Mouse (Mus musculus) embryonic facial prominence, embryonic 13.5 days (tissue): ENCODE results near the gene Prr13. TPM values are rescaled to one million over a fixed set of nuclear protein-coding genes. Genes with fewer than 3 reads are reported as not detected.

Experiments used
- ATAC-seq: fragments of 200-750 bp; cut with Nextera tagmentation; 2 replicates; pipeline ENCODE4 v1.8.0; 2017; ENCODE audit warnings: low read depth; ENCODE audit not compliant: insufficient number of reproducible peaks, insufficient read depth, low FRiP score, low TSS enrichment
- H3K27ac ChIP-seq: fragments of 300-500 bp; sonication (generic); 2 replicates; pipeline ENCODE4 v1.5.1; 2015; ENCODE audit warnings: moderate library complexity, mild to moderate bottlenecking, inconsistent platforms
- H3K27me3 ChIP-seq: fragments of 300-500 bp; sonication (generic); 2 replicates; pipeline ENCODE4 v1.6.1; 2015; ENCODE audit warnings: mild to moderate bottlenecking, inconsistent platforms
- H3K36me3 ChIP-seq: fragments of 300-500 bp; sonication (generic); 2 replicates; pipeline ENCODE4 v1.6.1; 2015; ENCODE audit warnings: mild to moderate bottlenecking, inconsistent platforms
- H3K4me1 ChIP-seq: fragments of 300-500 bp; sonication (generic); 2 replicates; pipeline ENCODE4 v1.6.1; 2015; ENCODE audit warnings: inconsistent platforms
- H3K4me2 ChIP-seq: fragments of 300-500 bp; sonication (generic); 2 replicates; pipeline ENCODE4 v1.6.1; 2015; ENCODE audit warnings: moderate library complexity, mild to moderate bottlenecking, inconsistent platforms
- H3K4me3 ChIP-seq: fragments of 300-500 bp; sonication (generic); 2 replicates; pipeline ENCODE4 v1.5.1; 2015; ENCODE audit warnings: mild to moderate bottlenecking, inconsistent platforms
- H3K9ac ChIP-seq: fragments of 300-500 bp; sonication (generic); 2 replicates; pipeline ENCODE4 v1.6.1; 2015; ENCODE audit warnings: mild to moderate bottlenecking, inconsistent platforms
- H3K9me3 ChIP-seq: fragments of 300-500 bp; sonication (generic); 2 replicates; pipeline ENCODE4 v1.6.1; 2016; ENCODE audit warnings: inconsistent platforms
- WGBS: fragments of 180-500 bp; shearing (Covaris S2); methylation state at CpG from one replicate; pipeline ENCODE4 v1.1.7; 2015; ENCODE audit warnings: mixed read lengths; 5-methylcytosine and 5-hydroxymethylcytosine counted together
- polyA plus RNA-seq: library from polyadenylated mRNA; unstranded; fragments of >200 nt; fragmentation: Nextera tagmentation; extraction: Ambion mirVana; gene quantifications from 2 replicates; pipeline ENCODE4 v1.2.1, GENCODE M21; 2015

Gene Prr13
- polyA plus RNA-seq, 1 experiment from 2014 or later, result 74.8 TPM

DNA sequence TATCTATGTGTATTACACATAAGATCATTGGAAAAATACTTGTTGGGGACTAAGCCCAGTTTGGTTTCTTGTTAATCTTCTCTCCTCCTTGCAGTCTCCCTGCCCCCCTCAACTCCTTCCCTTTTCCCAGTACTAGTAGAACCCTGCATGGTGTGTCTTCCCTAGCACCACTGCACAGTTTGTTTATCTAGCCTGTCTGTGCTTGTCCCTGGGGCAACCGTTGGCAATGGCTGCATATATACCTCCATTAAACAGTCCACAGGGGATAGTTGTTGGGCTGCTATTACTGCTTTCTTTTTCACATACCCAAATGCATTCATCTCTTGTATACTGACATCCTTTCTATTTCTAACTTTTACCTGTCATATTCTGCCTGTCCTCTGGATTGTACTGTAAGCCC, 28.8 kb downstream of the Prr13 start:
- H3K4me3 ChIP-seq, result no peak overlapping the region
- H3K9me3 ChIP-seq, result no peaks in the 10 kb centered on the region
- H3K36me3 ChIP-seq, result peaks cover 86% of the 10 kb centered on the region
- ATAC-seq, result no peak
- no peaks in the 10 kb centered on the region for H3K4me1 ChIP-seq
- H3K9ac ChIP-seq, result no peak overlapping the region
- H3K4me2 ChIP-seq, result no peak overlapping the region
- 67% methylated on average over 1 of the region's 1 CpGs for WGBS
- no peaks in the 10 kb centered on the region for H3K27me3 ChIP-seq
- no peak overlapping the region for H3K27ac ChIP-seq

GRCm38 (mm10) chr15:102498322-102498721, 39.5 kb downstream of the Prr13 start:
- H3K27ac ChIP-seq, result no peak overlapping the region
- no peak overlapping the region for H3K9ac ChIP-seq
- peaks cover 94% of the 10 kb centered on the region for H3K36me3 ChIP-seq
- no peak for ATAC-seq
- no peaks in the 10 kb centered on the region for H3K9me3 ChIP-seq
- WGBS, result 86% methylated on average over 3 of the region's 3 CpGs
- no peak overlapping the region for H3K4me2 ChIP-seq
- no peaks in the 10 kb centered on the region for H3K27me3 ChIP-seq
- no peak overlapping the region for H3K4me3 ChIP-seq
- H3K4me1 ChIP-seq, result no peaks in the 10 kb centered on the region

GRCm38 (mm10) chr15:102499370-102499769, 40.5 kb downstream of the Prr13 start:
- peaks cover 95% of the 10 kb centered on the region for H3K36me3 ChIP-seq

GRCm38 (mm10) chr15:102499851-102500250, 41.0 kb downstream of the Prr13 start:
- peaks cover 94% of the 10 kb centered on the region for H3K36me3 ChIP-seq
- H3K27ac ChIP-seq, result no peak overlapping the region
- H3K4me2 ChIP-seq, result no peak overlapping the region
- no peaks in the 10 kb centered on the region for H3K27me3 ChIP-seq
- 88% methylated on average over 6 of the region's 6 CpGs for WGBS
- no peak overlapping the region for H3K4me3 ChIP-seq
- no peak for ATAC-seq
- H3K4me1 ChIP-seq, result no peaks in the 10 kb centered on the region
- H3K9ac ChIP-seq, result no peak overlapping the region
- no peaks in the 10 kb centered on the region for H3K9me3 ChIP-seq

More at GRCm38 (mm10) chr15:102499370-102499769, 40.5 kb downstream of the Prr13 start:
- Histone ChIP-seq H3K4me2 (no peak overlapping the region), H3K4me1 (no peaks in the 10 kb centered on the region), H3K9ac (no peak overlapping the region), H3K27ac (no peak overlapping the region), H3K9me3 (no peaks in the 10 kb centered on the region), H3K27me3 (no peaks in the 10 kb centered on the region), H3K4me3 (no peak overlapping the region)
- 69% methylated on average over 3 of the region's 3 CpGs for WGBS
- ATAC-seq, result no peak

- no peaks in the 10 kb centered on the region for H3K4me1 ChIP-seq
- no peak; the same call in 1 of the 2 replicates for ATAC-seq
- H3K9ac ChIP-seq, result no peak overlapping the region
- no peaks in the 10 kb centered on the region for H3K27me3 ChIP-seq
- 82% methylated on average over 5 of the region's 5 CpGs for WGBS
- no peak overlapping the region for H3K27ac ChIP-seq
- H3K36me3 ChIP-seq, result peaks cover 94% of the 10 kb centered on the region
- no peak overlapping the region for H3K4me2 ChIP-seq
- H3K9me3 ChIP-seq, result no peaks in the 10 kb centered on the region
- no peak overlapping the region for H3K4me3 ChIP-seq
These were observed 41.7 kb downstream of the Prr13 start for GRCm38 (mm10) chr15:102500479-102500878.

DNA sequence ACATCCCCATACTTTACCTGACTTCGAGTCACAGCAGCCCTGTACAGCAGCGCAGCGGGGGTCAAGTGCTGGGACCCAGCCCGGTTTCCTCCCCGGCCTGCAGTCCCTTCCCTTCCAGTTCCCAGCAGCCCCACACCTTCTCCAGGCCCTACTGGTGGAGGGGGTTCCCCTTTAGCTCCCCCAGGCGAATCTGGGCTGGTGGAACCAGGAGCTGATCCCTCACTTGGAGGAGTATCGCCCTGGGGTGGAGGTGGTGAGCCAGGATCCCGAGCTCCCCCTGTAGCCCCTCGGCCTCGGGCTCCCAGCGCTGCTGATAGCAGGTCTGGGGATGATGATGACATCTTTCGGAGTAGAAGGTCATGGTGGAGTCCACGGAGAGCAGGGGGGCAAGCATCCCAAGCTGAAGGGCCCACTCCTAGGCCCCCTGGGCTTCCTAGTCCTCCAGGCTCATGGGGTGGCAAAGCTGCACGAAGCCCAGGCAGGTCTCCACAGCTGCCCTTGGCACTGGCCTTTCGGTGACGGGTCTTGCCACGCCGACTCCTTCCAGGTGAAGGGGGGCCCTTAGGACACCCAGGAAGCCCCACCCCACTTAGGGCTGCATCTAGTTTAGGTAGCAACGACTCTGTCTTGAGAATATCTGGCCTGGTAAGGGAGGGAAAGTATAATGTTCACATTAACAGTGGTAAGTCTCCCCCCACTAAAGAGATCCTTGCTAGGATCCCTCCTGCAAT, 42.4 kb downstream of the Prr13 start:
- no peak overlapping the region for H3K27ac ChIP-seq
- no peaks in the 10 kb centered on the region for H3K9me3 ChIP-seq
- H3K4me1 ChIP-seq, result no peaks in the 10 kb centered on the region
- peaks cover 94% of the 10 kb centered on the region for H3K36me3 ChIP-seq
- H3K4me2 ChIP-seq, result no peak overlapping the region
- H3K9ac ChIP-seq, result no peak overlapping the region
- H3K4me3 ChIP-seq, result no peak overlapping the region
- 86% methylated on average over 19 of the region's 19 CpGs for WGBS
- no peak for ATAC-seq
- no peaks in the 10 kb centered on the region for H3K27me3 ChIP-seq

GRCm38 (mm10) chr15:102502254-102502840, 43.5 kb downstream of the Prr13 start:
- ATAC-seq, result no peak
- Histone ChIP-seq H3K27ac (no peak overlapping the region), H3K9ac (no peak overlapping the region), H3K4me2 (no peak overlapping the region), H3K27me3 (no peaks in the 10 kb centered on the region), H3K4me1 (no peaks in the 10 kb centered on the region), H3K9me3 (no peaks in the 10 kb centered on the region), H3K4me3 (no peak overlapping the region), H3K36me3 (peaks cover 86% of the 10 kb centered on the region)
- 74% methylated on average over 9 of the region's 9 CpGs for WGBS

DNA sequence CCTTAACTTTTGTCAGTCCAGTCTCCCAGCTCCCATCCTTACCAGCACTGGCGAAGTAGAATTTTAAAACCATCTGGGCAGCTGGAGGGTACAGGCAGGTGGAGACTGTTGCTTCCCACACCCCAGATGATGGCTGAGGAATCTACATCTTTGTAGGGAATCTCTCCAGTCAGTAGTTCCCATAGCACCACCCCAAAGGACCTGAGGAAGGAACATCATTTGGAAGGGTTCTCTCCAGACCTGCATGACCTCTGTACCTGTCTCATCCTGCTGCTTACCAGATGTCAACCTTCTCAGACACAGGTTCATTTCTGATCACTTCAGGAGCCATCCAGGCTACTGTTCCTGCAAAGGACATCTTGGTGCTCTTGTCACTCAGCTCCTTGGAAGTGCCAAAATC, 44.6 kb downstream of the Prr13 start, which contains the start of gene Gm10337:
TSS of gene Gm10337 (plus strand) at position 276 of the 400 bp plus-strand sequence.
- H3K4me2 ChIP-seq, result no peak within 1 kb of the TSS
- no peak for ATAC-seq
- H3K4me3 ChIP-seq, result no peak within 1 kb of the TSS
- WGBS, result 88% methylated on average over 1 of the region's 1 CpGs
- H3K27me3 ChIP-seq, result no peaks in the 10 kb centered on the region
- peaks cover 81% of the 10 kb centered on the region for H3K36me3 ChIP-seq
- no peaks in the 10 kb centered on the region for H3K9me3 ChIP-seq
- no peak within 1 kb of the TSS for H3K9ac ChIP-seq
- H3K4me1 ChIP-seq, result no peaks in the 10 kb centered on the region
- no peak within 1 kb of the TSS for H3K27ac ChIP-seq

GRCm38 (mm10) chr15:102503924-102504782, 45.3 kb downstream of the Prr13 start:
- no peak for ATAC-seq
- peaks cover 77% of the 10 kb centered on the region for H3K36me3 ChIP-seq
- H3K27me3 ChIP-seq, result no peaks in the 10 kb centered on the region
- no peaks in the 10 kb centered on the region for H3K9me3 ChIP-seq
- H3K9ac ChIP-seq, result no peak overlapping the region
- H3K4me1 ChIP-seq, result no peaks in the 10 kb centered on the region
- 89% methylated on average over 9 of the region's 9 CpGs for WGBS
- H3K4me2 ChIP-seq, result no peak overlapping the region
- no peak overlapping the region for H3K27ac ChIP-seq
- no peak overlapping the region for H3K4me3 ChIP-seq

DNA sequence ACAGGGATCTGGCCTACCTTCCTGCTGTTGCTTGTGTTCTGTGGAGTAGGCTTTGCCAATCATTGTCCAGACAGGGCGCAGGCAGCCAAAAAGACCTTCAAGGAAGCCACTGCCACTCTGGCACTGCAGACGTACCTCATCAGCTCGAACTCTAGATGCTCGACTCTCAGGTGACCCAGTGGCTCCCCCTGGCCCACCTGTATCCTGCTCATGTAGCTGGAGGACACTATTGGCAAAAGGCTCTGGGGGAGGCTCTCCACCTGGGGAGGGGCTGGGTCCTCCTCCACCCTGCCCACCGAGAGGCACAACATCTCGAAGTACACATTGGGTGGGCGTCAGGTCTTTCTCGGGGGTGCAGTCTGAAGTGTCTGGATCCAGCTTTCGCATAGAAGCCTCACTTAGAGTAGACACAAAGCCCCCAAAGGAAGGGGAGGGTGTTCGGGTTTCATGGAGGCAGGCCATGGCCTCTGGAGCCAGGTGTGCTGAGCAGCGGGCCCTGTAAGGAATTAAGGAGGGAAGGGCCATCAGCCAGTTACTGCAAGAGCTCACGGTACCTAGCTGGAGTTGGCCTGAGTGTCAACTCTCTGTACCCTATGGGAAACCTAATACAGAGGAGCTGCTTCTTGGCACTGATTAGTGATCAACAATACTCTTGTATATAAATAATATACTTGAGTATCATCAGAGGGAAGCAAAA, 46.4 kb downstream of the Prr13 start:
- Histone ChIP-seq H3K4me3 (no peak overlapping the region), H3K4me2 (no peak overlapping the region), H3K36me3 (peaks cover 66% of the 10 kb centered on the region), H3K27me3 (no peaks in the 10 kb centered on the region), H3K9me3 (no peaks in the 10 kb centered on the region), H3K27ac (peak overlapping the region; percentile 33; the same call in 1 of the 2 replicates), H3K4me1 (peaks cover 9% of the 10 kb centered on the region), H3K9ac (no peak overlapping the region)
- 63% methylated on average over 12 of the region's 12 CpGs for WGBS
- ATAC-seq, result no peak

DNA sequence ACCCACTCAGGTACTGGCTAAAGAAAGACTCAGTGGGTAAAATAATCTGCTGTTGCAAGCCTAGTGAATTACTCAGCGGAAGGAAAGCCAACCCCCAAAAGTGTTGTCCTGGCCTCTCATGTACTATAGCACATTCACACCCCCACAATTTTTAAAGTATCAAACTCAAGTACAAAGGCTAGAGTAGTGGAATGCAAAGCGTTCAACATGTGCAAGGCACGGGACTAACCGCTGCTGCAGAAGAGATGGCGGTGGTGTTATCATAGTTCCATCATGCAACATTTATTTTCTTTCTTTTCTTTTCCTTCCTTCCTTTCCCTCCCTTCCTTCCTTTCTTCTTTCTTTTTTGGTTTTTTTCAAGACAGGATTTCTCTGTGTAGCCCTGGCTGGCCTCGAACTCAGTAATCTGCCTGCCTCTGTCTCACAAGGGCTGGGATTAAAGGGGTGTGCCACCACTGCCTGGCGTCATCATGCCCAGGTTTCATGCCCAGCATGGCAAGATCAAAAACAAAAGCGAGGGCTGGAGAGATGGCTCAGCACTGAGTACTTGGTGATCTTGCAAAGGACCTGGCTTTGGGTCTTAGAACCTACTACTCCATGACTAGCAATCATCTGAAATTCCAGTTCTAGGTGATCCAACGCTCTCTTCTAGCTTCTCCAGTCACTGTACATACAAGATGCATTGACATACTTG, 47.1 kb downstream of the Prr13 start:
- ATAC-seq, result no peak
- Histone ChIP-seq H3K4me2 (no peak overlapping the region), H3K4me1 (peaks cover 11% of the 10 kb centered on the region), H3K36me3 (peaks cover 59% of the 10 kb centered on the region), H3K9me3 (no peaks in the 10 kb centered on the region), H3K27me3 (no peaks in the 10 kb centered on the region), H3K27ac (peak overlapping the region; percentile 33; the same call in 1 of the 2 replicates), H3K4me3 (no peak overlapping the region), H3K9ac (no peak overlapping the region)
- WGBS, result 86% methylated on average over 9 of the region's 9 CpGs
